Mouse (Mus musculus): ENCODE results near the gene Dkc1. TPM values are rescaled to one million over a fixed set of nuclear protein-coding genes. Genes with fewer than 3 reads are reported as not detected.

Gene Dkc1
- total and polyA plus RNA-seq, 2 experiments from 2014 or later = 33.4 to 57.8 TPM

GRCm38 (mm10) chrX:75084774-75085508, 10.7 kb upstream of the Dkc1 start, which contains the start of gene Gab3:
Gene Gab3, minus strand, starts transcription at chrX:75085458.
- H3K9me3 ChIP-seq (ENCODE audit: low read length) = no peaks in the 10 kb centered on the region
- peak within 1 kb of the TSS; percentile 50 for H3K9ac ChIP-seq
- TF ChIP-seq CTCF (IDR thresholded peaks at IDR 0.05; ENCODE audit: low read depth) = no peak
- DNase-seq (peak; percentile 27), ATAC-seq (peak; percentile 88)
- 22% methylated on average over 9 of the region's 17 CpGs for WGBS
- H3K27ac ChIP-seq (ENCODE audit: low read depth, low read length) = peak within 1 kb of the TSS; percentile 50; the same call in 1 of the 2 replicates
- no peaks in the 10 kb centered on the region for H3K27me3 ChIP-seq (ENCODE audit: insufficient read depth, low read length)
- no peaks in the 10 kb centered on the region for H3K4me1 ChIP-seq (ENCODE audit: insufficient read depth)
- H3K4me3 ChIP-seq (ENCODE audit: low read depth, low read length) = peak within 1 kb of the TSS; percentile 40
- no peaks in the 10 kb centered on the region for H3K36me3 ChIP-seq (ENCODE audit: insufficient read depth)
- H3K4me2 ChIP-seq (ENCODE audit: low read depth) = peak within 1 kb of the TSS; percentile 51

- H3K36me3 ChIP-seq (ENCODE audit: insufficient read depth) = no peaks in the 10 kb centered on the region
- DNase-seq = peak; percentile 3
- no peaks in the 10 kb centered on the region for H3K27me3 ChIP-seq (ENCODE audit: insufficient read depth, low read length)
- TF ChIP-seq CTCF (IDR thresholded peaks at IDR 0.05; ENCODE audit: low read depth) = peak; percentile 21; the same call in 1 of the 2 replicates
- H3K9me3 ChIP-seq (ENCODE audit: low read length) = no peaks in the 10 kb centered on the region
- H3K4me3 ChIP-seq (ENCODE audit: low read depth, low read length) = no peak overlapping the region
- WGBS = 27% methylated on average over 1 of the region's 1 CpGs
- H3K4me1 ChIP-seq (ENCODE audit: insufficient read depth) = no peaks in the 10 kb centered on the region
- H3K27ac ChIP-seq (ENCODE audit: low read depth, low read length) = no peak overlapping the region
- H3K9ac ChIP-seq = no peak overlapping the region
- no peak overlapping the region for H3K4me2 ChIP-seq (ENCODE audit: low read depth)
- ATAC-seq = 0 out of 2 replicates have a peak, but pooled peaks have one; percentile 21
These were observed 10.0 kb upstream of the Dkc1 start for GRCm38 (mm10) chrX:75085654-75086053.

GRCm38 (mm10) chrX:75096163-75096770, 613 bp downstream of the Dkc1 start:
- Histone ChIP-seq H3K36me3 (ENCODE audit: insufficient read depth) (no peaks in the 10 kb centered on the region), H3K9ac (peak overlapping the region; percentile 53), H3K4me1 (ENCODE audit: insufficient read depth) (0 out of 2 replicates have a peak, but pooled peaks cover 6% of the 10 kb centered on the region), H3K4me3 (ENCODE audit: low read depth, low read length) (peak overlapping the region; percentile 51), H3K9me3 (ENCODE audit: low read length) (no peaks in the 10 kb centered on the region), H3K27me3 (ENCODE audit: insufficient read depth, low read length) (no peaks in the 10 kb centered on the region), H3K4me2 (ENCODE audit: low read depth) (peak overlapping the region; percentile 56), H3K27ac (ENCODE audit: low read depth, low read length) (peak overlapping the region; percentile 75)
- DNase-seq (peak; percentile 24), ATAC-seq (no peak)
- no peak for TF ChIP-seq CTCF (IDR thresholded peaks at IDR 0.05; ENCODE audit: low read depth)
- WGBS = 25% methylated on average over 23 of the region's 23 CpGs

- Histone ChIP-seq H3K9ac (no peak overlapping the region), H3K4me2 (ENCODE audit: low read depth) (no peak overlapping the region), H3K27me3 (ENCODE audit: insufficient read depth, low read length) (no peaks in the 10 kb centered on the region), H3K4me1 (ENCODE audit: insufficient read depth) (0 out of 2 replicates have a peak, but pooled peaks cover 6% of the 10 kb centered on the region), H3K9me3 (ENCODE audit: low read length) (no peaks in the 10 kb centered on the region), H3K36me3 (ENCODE audit: insufficient read depth) (no peaks in the 10 kb centered on the region), H3K27ac (ENCODE audit: low read depth, low read length) (no peak overlapping the region), H3K4me3 (ENCODE audit: low read depth, low read length) (no peak overlapping the region)
- ATAC-seq = no peak
- DNase-seq = no peak
- no peak for TF ChIP-seq CTCF (IDR thresholded peaks at IDR 0.05; ENCODE audit: low read depth)
- 88% methylated on average over 8 of the region's 8 CpGs for WGBS
These were observed 3.1 kb downstream of the Dkc1 start for GRCm38 (mm10) chrX:75098799-75099198.

- Histone ChIP-seq H3K9me3 (ENCODE audit: low read length) (no peaks in the 10 kb centered on the region), H3K9ac (no peak overlapping the region), H3K27me3 (ENCODE audit: insufficient read depth, low read length) (no peaks in the 10 kb centered on the region), H3K36me3 (ENCODE audit: insufficient read depth) (peaks cover 13% of the 10 kb centered on the region; the same call in 1 of the 2 replicates), H3K4me1 (ENCODE audit: insufficient read depth) (0 out of 2 replicates have a peak, but pooled peaks cover 3% of the 10 kb centered on the region), H3K4me3 (ENCODE audit: low read depth, low read length) (no peak overlapping the region), H3K4me2 (ENCODE audit: low read depth) (no peak overlapping the region), H3K27ac (ENCODE audit: low read depth, low read length) (no peak overlapping the region)
- TF ChIP-seq CTCF (IDR thresholded peaks at IDR 0.05; ENCODE audit: low read depth) = no peak
- DNase-seq = no peak
- ATAC-seq = no peak
- WGBS = 87% methylated on average over 6 of the region's 6 CpGs
These were observed 6.6 kb downstream of the Dkc1 start for GRCm38 (mm10) chrX:75102293-75102692.

- ATAC-seq (no peak), DNase-seq (no peak)
- no peaks in the 10 kb centered on the region for H3K27me3 ChIP-seq (ENCODE audit: insufficient read depth, low read length)
- H3K36me3 ChIP-seq (ENCODE audit: insufficient read depth) = no peaks in the 10 kb centered on the region
- no peak overlapping the region for H3K4me2 ChIP-seq (ENCODE audit: low read depth)
- TF ChIP-seq CTCF (IDR thresholded peaks at IDR 0.05; ENCODE audit: low read depth) = no peak
- H3K9ac ChIP-seq = no peak overlapping the region
- no peaks in the 10 kb centered on the region for H3K4me1 ChIP-seq (ENCODE audit: insufficient read depth)
- no peaks in the 10 kb centered on the region for H3K9me3 ChIP-seq (ENCODE audit: low read length)
- H3K4me3 ChIP-seq (ENCODE audit: low read depth, low read length) = no peak overlapping the region
- no peak overlapping the region for H3K27ac ChIP-seq (ENCODE audit: low read depth, low read length)
These were observed 19.9 kb downstream of the Dkc1 start for GRCm38 (mm10) chrX:75115550-75115949.

- DNase-seq = no peak
- ATAC-seq = no peak
- Histone ChIP-seq H3K9ac (no peak overlapping the region), H3K4me1 (ENCODE audit: insufficient read depth) (no peaks in the 10 kb centered on the region), H3K27ac (ENCODE audit: low read depth, low read length) (no peak overlapping the region), H3K27me3 (ENCODE audit: insufficient read depth, low read length) (no peaks in the 10 kb centered on the region), H3K36me3 (ENCODE audit: insufficient read depth) (no peaks in the 10 kb centered on the region), H3K4me2 (ENCODE audit: low read depth) (no peak overlapping the region), H3K4me3 (ENCODE audit: low read depth, low read length) (no peak overlapping the region), H3K9me3 (ENCODE audit: low read length) (no peaks in the 10 kb centered on the region)
- no peak for TF ChIP-seq CTCF (IDR thresholded peaks at IDR 0.05; ENCODE audit: low read depth)
- WGBS = 93% methylated on average over 3 of the region's 3 CpGs
These were observed 30.0 kb downstream of the Dkc1 start for GRCm38 (mm10) chrX:75125606-75126005.

Measured in forebrain, postnatal 0 days (tissue).